Mouse (Mus musculus): ENCODE measurements at regions not wholly inside any gene's neighbourhood (a gene's known extent, or its start where the extent isn't known, plus 50 kb on each side); places are given as distances from the start of the nearest gene placed in this dataset.

- no peak for DNase-seq (ENCODE audit: low read depth, low spot score)
These were observed 1105.5 kb downstream of the Cntnap5b start for GRCm38 (mm10) chr1:100878065-100878464.

- peak; percentile 13 for DNase-seq (ENCODE audit: low read depth, low spot score)
These were observed 1114.8 kb downstream of the Cntnap5b start for GRCm38 (mm10) chr1:100887336-100887735.

DNA sequence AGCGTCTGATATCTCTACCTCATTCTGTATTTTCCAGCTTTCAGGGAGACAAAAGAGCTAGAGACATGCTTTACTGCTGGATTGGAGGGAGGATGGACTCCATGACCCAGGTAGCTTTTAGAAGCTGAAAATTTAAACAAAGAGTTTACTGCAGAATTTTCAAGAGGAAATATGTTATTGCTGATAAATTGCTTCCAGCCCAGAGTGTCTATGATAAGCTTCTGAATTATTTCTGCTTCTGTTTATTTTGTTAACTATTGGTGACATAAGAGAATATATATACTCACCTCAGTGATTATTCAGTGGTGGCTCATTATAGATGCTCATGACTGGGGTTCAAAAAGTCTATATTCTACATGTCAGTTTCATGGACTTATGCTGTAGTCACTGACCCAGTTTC is 1115.8 kb downstream of the Cntnap5b start:
- no peak for DNase-seq (ENCODE audit: low read depth, low spot score)

DNA sequence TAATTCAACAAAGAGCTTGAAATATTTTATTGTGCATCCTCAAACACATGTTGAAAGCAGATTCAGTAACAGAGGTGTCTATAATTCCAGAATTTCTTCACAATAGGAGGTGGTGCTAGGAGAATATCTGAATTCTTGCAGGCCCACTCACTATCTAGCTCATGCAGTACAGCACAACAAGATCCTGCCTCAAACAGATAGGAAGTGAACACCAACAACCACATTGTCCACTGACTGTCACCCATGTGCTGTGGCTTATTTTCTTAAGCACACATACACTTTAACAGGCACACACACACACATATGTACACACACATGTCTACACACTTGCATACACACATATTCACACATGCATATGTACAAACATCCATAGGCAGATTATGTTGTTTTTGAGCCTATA is 1150.3 kb downstream of the Cntnap5b start:
- DNase-seq (ENCODE audit: low read depth, low spot score): no peak

DNA sequence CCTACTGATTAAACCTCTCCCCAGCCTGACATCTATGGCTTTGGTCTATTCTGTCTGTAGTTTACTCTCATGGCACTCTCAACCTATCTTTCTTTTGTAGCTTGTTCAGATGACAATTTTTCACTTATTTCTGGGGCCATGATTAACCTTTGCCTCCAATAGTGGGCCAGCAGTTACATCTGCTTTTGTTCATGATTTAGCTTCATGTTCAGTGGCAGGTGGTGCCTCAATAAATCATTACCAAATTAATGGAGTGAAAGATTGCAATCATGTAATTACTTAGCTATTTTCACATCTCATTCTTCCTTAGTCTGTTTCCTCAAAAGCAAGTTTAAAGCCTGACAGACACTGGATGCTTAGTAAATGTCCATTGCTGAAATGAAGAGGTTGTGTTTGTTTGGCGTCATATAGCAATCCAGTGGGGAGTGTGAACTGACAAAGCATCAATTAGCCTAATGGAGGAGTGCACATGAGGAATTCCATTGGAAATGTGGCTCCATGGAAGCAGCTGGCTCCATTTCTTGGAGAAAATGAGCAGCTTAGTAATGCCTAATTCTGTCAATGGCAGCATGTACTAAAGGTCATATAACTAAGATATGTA is 1155.7 kb downstream of the Cntnap5b start:
- DNase-seq (ENCODE audit: low read depth, low spot score): no peak

GRCm38 (mm10) chr1:100967254-100967653 is 1194.7 kb downstream of the Cntnap5b start:
- no peak for DNase-seq (ENCODE audit: low read depth, low spot score)

DNA sequence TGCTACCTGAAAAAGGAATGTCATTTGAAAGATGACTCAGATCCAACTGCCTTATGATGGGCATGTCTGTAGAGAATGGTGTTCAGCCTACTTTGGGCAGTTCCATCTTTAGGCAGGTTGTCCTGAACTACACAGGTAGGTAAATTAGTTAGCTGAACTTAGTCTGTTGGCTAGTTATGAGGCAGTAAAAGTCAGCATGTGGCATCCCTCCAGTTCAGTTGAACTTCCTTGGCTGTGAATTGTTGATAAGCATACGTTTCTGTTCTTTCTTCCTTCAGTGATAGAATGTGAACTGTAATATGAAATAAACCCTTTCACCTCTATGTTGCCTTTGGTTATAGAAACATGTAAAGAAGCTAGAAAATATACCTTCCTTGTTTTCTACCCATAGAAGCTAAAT is 1198.8 kb downstream of the Cntnap5b start:
- DNase-seq (ENCODE audit: low read depth, low spot score): no peak

DNA sequence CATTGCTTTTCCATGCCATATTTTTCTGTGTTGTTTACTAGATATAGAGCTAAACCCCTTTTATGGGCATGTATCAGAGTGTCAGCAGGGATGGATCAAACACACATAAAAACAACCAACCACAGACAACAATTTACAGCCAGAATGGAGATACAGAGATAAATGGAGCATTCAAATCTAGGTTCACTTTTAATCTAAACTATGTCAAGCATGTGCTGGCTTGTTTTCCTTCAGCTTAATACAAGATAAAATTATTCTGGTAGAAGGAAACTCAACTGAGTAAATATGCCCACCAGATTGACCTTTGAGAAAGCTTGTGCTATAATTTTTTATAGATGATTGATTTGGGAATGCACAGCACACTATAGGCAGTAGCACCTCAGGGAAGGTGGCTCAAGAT is 1199.7 kb downstream of the Cntnap5b start:
- DNase-seq (ENCODE audit: low read depth, low spot score): no peak

DNA sequence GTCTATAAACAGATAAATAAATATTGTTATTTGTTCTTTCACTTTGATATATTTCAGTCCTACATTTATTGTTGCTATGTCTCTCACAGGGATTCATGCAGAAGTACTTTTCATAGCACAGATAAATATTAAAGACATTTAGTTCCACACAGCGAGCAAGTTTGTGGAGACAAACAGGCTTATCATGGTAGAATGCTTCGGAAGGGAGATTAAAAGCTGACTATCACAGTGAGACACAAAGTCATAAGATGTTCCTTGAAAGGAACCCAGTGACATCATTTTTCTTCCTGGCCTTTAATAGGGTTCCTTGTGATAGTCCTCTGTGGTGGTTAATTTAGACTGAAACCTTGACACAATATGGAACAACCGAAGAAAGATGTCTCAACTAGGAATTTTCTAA is 1201.1 kb downstream of the Cntnap5b start:
- DNase-seq (ENCODE audit: low read depth, low spot score): no peak
